Mouse (Mus musculus) ovary, postnatal 36 days (tissue): ENCODE data around the gene Cux2.

ENCODE experiments used
- DNase-seq: peaks from one replicate; pipeline ENCODE4 v3.0.0; 2022; ENCODE audit warnings: low spot score, mixed read lengths

Cux2 gene

GRCm38 (mm10) chr5:121962359-121962758 is 87.5 kb downstream of the Cux2 start:
- no peak for DNase-seq

DNA sequence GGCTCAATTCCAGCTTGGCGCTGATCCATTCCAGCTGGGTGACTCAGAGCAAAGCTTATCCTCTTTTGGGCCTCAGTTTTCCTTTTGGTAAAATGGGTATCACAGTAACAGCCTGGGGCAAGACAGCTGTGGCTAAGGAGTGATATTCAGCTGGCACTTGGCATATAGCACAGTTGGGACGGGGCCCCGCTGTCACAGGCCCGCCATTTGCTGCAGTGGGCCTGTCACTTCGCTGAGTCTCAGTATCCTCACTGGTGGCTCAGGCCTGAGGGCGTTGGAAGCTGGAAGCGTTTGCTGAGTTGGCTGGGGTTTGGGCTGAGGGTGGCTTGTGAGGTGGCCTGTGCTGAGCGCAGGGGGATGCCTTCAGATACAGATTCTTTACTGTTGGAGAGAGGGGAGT is 88.6 kb downstream of the Cux2 start:
- DNase-seq, result no peak

DNA sequence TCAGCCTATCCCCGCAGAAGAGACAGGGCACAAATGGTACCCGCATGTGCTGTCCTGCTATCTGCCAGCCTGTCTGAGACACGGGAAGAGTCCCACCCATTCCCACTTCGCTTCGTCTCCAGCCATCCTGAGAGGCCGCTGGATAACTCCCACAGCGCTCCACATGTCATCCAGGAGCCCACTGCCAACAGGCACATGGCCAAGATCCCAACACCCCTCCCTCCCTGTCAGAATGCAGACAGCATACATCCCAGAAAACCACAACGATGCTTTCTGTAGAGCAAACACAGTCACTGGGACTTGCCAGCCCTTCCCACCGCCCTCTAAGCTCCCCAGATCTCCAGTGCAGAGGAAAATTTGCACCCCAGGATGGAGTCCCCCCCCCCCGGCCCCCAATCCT is 90.2 kb downstream of the Cux2 start:
- DNase-seq, result no peak

- DNase-seq, result no peak
Observed at GRCm38 (mm10) chr5:121958551-121958950, 91.4 kb downstream of the Cux2 start.

DNA sequence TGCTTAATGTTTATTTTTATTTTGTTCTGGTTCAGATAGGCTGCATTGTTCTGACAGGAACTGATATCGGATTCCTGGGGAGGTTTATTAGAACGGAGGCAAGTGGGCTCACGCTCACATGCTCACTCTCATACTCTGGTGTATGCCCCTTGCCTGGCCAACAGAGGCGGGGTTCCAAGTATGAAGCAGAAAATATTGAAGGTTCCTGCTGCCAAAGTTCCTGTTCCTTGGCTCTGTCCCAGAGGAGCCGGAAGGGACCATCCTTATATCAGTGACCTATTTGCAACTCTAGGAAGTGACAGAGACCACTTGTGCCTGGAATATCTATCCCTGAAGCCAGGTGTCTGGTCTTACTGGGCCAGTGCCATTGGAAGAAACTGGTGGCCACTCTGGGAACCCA is 94.1 kb downstream of the Cux2 start:
- no peak for DNase-seq

DNA sequence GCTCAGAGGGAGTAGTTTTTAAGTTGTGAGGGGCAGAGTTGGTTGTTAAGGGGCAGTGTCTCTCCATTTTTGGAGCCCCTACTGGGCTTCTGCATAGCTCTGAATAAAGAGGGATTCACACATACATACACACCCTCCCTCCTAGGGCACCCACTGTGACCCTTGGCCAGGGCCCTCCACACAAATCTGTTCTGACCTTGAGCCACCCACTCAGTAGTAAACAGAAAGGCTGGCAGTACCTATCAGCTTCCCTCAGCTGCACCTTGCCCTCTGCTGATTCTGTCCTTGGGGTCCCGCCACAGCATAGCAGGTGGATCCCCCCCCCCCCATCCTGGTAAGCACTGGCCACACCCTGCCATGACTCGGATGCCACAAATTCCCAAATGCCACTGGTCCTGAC is 99.7 kb downstream of the Cux2 start:
- DNase-seq, result no peak

DNA sequence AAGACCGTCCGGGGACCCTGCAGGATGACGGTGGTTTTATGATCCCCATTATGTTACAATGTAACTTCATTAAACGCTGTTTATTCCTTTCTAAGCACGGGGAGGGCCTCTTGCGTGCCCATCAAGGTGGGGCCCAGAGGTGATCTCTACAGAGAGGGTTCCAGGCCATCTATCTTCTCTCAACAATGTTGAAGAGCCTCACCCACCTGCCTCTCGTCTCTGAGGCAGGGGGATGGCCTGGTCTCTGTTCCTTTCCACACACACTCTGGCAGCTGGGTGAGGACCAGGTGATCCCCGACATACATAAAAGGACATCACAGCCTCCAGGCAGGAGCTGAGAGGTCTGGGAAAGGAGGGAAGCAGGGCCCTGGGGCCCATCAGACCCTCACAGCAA is 100.9 kb downstream of the Cux2 start:
- no peak for DNase-seq

GRCm38 (mm10) chr5:121948302-121949049 is 101.4 kb downstream of the Cux2 start:
- peak; percentile 66 for DNase-seq

DNA sequence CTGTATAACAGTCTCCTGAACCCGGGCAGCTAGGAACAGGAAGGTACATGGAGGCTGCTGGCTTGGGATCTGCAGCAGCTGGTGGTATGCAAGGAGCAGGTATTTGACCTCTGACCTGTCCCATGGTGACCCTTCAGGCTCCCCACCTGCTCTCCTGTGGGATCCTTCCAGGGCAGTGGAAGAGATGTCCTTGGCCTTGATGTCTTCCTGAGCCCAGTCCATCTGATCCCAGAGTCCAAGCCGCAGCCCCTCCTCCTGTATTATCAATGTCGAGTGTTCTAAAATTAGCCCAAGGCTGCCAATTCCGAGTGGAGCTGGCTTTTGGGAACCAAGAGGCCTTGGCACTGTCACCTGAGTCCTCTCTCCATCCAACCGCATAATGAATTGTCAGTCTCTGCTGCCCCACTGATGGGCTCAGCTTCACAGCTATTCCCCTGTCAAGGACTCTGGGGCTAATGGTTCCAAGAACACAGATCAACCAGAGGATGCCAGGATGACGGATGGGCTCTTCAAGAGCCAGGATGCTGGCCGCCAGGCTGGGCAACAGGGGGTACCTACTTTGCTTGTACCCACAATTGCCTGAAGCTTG is 103.2 kb downstream of the Cux2 start:
- no peak for DNase-seq

DNA sequence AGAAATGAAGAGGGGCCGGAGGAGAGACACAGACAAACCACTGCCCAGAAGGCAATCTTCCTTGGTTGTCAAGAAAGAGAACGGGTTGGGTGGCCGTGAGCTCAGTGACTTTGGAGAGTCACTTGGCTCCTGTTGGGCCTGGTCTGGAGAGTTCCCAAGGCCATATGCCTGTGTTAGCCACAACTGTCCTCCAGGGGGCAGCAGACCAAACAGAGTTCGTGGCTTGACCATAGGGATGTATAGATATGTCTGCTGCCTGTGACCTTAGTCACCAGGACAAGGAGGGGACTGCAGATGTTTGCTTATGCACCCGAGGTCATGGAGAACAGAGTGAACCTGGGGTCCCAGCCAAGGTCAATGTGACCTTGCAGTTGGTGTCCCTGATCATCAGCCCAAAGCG is 104.1 kb downstream of the Cux2 start:
- DNase-seq, result peak; percentile 52

DNA sequence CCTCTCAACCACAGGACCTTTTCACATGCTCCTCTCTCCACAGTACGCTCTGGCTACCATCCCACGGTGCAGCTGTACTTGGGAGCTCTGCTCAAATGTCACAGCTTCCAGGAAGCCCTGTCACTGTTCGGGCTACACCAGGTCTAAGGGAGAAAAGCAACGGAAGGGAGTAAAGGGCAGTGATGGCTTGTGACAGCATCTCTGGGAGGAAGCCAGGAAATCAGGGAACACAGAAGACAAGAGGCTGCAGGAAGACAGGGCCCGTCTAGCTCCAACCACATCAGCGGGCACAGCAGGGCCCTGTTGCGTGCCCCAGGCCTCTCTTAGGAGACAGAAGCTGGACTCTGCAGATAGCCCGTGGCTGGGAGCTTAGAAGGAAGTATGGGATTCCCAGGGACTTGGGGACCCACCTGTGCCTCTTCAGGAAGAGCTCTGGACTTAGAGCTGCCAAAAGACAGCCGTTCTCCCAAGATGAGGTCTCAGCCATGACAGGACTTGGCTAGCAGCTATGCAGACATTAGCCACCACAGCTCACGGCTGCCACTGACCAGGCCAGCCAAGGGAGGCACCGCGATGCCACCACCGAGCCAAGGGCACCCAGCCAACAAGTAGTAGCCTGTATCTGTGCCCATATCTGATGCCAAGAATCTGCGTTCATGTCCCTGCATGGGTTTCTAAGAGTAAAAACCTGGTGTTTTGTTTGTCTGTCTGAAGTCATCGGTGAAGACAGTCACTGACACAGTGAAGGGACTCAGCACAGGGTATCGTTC is 105.7 kb downstream of the Cux2 start:
- DNase-seq, result no peak

GRCm38 (mm10) chr5:121943472-121943871 is 106.4 kb downstream of the Cux2 start:
- no peak for DNase-seq

GRCm38 (mm10) chr5:121938065-121938849 is 111.6 kb downstream of the Cux2 start:
- no peak for DNase-seq

DNA sequence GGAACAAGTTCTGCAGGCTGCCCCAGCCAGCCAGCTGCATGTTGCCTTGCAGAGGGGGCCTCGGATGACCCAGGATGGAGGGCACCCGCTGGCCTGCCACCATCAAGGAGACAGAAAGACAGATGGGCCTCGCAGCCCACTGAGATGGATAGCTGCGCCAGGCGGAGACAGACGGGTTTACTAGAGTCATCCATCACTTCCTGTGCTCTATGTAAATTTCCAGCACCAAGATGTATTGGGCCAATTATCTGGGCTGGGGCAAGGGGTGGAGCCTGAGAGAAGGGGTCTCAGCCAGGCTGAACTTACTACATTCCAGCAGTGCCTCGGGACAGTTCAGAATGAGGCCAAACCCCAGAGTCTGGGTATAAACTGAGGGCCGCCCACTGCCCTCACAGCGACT is 119.6 kb downstream of the Cux2 start:
- DNase-seq, result no peak

GRCm38 (mm10) chr5:121928362-121929000 is 121.4 kb downstream of the Cux2 start:
- no peak for DNase-seq

DNA sequence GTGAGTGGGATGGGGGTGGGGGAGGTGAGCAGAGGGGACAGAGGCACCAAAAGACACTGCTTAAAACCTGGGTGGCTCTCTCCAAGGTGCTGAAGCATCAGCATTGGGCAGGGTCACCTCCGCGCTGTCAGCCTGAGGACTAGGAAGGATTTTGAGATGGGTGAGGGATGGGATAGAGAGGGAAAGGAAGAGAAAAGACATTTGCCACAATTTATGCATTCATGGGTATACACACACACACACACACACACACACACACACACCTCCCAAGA is 123.4 kb downstream of the Cux2 start:
- DNase-seq, result peak; percentile 29

- no peak for DNase-seq
Observed at GRCm38 (mm10) chr5:121925751-121926542, 124.0 kb downstream of the Cux2 start.

GRCm38 (mm10) chr5:121925291-121925690 is 124.6 kb downstream of the Cux2 start:
- DNase-seq, result no peak

DNA sequence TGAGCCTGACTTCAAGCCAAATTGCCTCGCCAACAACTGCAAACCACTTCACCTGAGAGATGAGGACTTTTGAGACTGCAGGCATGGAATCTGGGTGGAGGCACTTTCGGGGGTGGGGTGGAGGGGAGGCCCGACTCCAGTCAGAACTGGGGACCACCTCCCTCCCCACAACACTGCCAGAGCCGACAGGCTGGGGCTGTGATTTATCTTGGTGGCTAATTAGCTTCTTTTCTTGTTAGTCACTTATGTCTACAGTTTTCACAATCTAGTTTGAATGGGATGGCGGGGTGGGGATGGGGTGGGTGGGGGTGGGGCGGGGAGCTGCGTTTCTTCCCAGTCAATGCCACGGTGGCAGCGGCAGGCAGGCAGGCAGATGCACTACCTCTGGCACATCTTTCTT is 125.5 kb downstream of the Cux2 start:
- no peak for DNase-seq

GRCm38 (mm10) chr5:121922942-121923826 is 126.7 kb downstream of the Cux2 start:
- no peak for DNase-seq
